In the genomic region with DNA sequence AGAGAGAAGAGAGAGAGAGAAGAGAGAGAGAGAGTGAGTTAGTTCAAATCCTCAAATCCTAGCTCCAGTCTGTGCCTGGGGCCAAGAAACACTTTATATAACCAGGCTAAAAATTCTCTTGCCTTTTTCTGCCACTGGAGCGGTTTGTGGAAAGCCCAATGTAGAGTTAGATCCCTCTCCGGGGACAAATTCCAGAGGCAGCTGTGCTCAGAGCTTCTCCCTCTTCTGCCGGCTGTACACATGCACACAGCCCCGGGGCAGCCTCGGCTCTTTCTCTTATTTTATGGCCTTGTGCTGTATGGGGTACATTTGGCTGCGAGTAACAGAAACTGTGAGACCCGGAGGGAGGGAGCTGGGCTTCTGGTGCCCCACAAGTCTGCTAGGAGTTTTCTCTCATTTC, we compare ENCODE assay signal across 11 mouse cellular contexts. TPM values are rescaled to one million over a fixed set of nuclear protein-coding genes. Genes with fewer than 3 reads are reported as not detected.
DNase-seq lines count a peak whose midpoint lies in the region; TF ChIP-seq lines count a peak whose summit lies in the region.
"Had no signal": no experiment of that assay in that cellular context is flagged by ENCODE, and none has a peak within 500 bp of the region (broad histone marks: within the 10 kb centered on the region; RNA-seq: fewer than 3 reads in every experiment).

No protein-coding gene starts in this region.

- no peak overlapping the region for H3K4me3 ChIP-seq in gastrocnemius, adult 2 months
- no peak overlapping the region for H3K4me3 ChIP-seq in kidney, adult 2 months (ENCODE audit: insufficient read depth, low read depth, low read length)
- H3K4me3 ChIP-seq: forebrain, embryonic 12.5 days; stomach, embryonic 15.5 days had no signal

- DNase-seq in gastrocnemius, adult 2 months, result peak; percentile 53
- DNase-seq in gastrocnemius, adult 8-10 months (ENCODE audit: low spot score in 2 of 2), result no peak
- DNase-seq in right cerebral cortex, adult 18-20 months, result peak; percentile 66
- no peak for DNase-seq in right cerebral cortex, postnatal 4 days
- peak; percentile 55 to 58 for DNase-seq in left cerebral cortex, postnatal 36 days (ENCODE audit: low spot score in 2 of 2)
- DNase-seq in right cerebral cortex, postnatal 36 days (ENCODE audit: low spot score in 2 of 2), result peak; percentile 30 to 69
- no peak for DNase-seq in urinary bladder, postnatal 10 days (ENCODE audit: low spot score)
- DNase-seq in kidney, adult 2 months, result no peak

- TF ChIP-seq CTCF in gastrocnemius, adult 2 months (IDR thresholded peaks at IDR 0.05), result no peak
- no peak for TF ChIP-seq CTCF in kidney, adult 2 months (conservative IDR thresholded peaks at IDR 0.05; ENCODE audit: insufficient read depth, insufficient read length, low read depth, low read length)

- TF ChIP-seq POLR2A in kidney, adult 2 months (IDR thresholded peaks at IDR 0.05; ENCODE audit: low read depth, low read length), result no peak

- no peaks in the 10 kb centered on the region for H3K36me3 ChIP-seq in kidney, adult 2 months (ENCODE audit: control insufficient read depth, insufficient read depth, low read length)
- H3K36me3 ChIP-seq: forebrain, embryonic 12.5 days; stomach, embryonic 15.5 days had no signal

- intact Hi-C loops in gastrocnemius, adult 2 months (cut with DNase I), result no loop called here
- intact Hi-C loops in left cerebral cortex, postnatal 36 days (cut with DNase I), result no loop called here

- no peaks in the 10 kb centered on the region for H3K27me3 ChIP-seq in kidney, adult 2 months (replicated peaks; ENCODE audit: control insufficient read depth, insufficient read depth, low read length)
- H3K27me3 ChIP-seq: forebrain, embryonic 12.5 days; stomach, embryonic 15.5 days had no signal

- H3K27ac ChIP-seq in gastrocnemius, adult 2 months, result peak overlapping the region; percentile 83
- H3K27ac ChIP-seq in kidney, adult 2 months (ENCODE audit: insufficient read depth, low read depth, low read length), result no peak overlapping the region
- H3K27ac ChIP-seq: forebrain, embryonic 12.5 days; liver, embryonic 14.5 days; stomach, embryonic 15.5 days had no signal

- no peaks in the 10 kb centered on the region for H3K4me1 ChIP-seq in kidney, adult 2 months (ENCODE audit: control insufficient read depth, insufficient read depth, low read length)

- WGBS in kidney, adult 2 months, result 48% methylated on average over 7 of the region's 7 CpGs

RNA-seq across cellular contexts. Expression of a gene that starts 31.7 kb away (rescaled TPM):
- 1 to 10 TPM; 5.7 to 6.6 TPM for total RNA-seq in gastrocnemius, adult 2 months (2021)
- 1 to 10 TPM; 4.3 to 7.7 (median 5.3) TPM for total RNA-seq in gastrocnemius, adult 8-10 months (2022)
- 1 to 10 TPM; 3.1 to 3.5 TPM for total RNA-seq in left cerebral cortex, postnatal 36 days (2021)
- 21.8 and 22.0 TPM in 2 replicates for polyA plus RNA-seq in kidney, adult 2 months (2012; rRNA removed)

RNA-seq across cellular contexts. Expression of a gene that starts 32.1 kb away (rescaled TPM):
- total RNA-seq in gastrocnemius, adult 2 months (2021), result 1 to 10 TPM; 2.9 to 4.2 TPM
- total RNA-seq in gastrocnemius, adult 8-10 months (2022), result 1 to 10 TPM; 1.8 to 2.7 (median 2.1) TPM
- 10 to 100 TPM; 37.8 to 42.0 TPM for total RNA-seq in left cerebral cortex, postnatal 36 days (2021)
- 4.6 and 4.7 TPM in 2 replicates for polyA plus RNA-seq in kidney, adult 2 months (2012; rRNA removed)

Comparison
In these comparisons a context has a peak if more than half of its experiments do, and no peak if none do; other contexts are left out.
1. DNase-seq: peak in gastrocnemius, adult 2 months (single experiment), right cerebral cortex, adult 18-20 months (single experiment), left cerebral cortex, postnatal 36 days (2 of 2) and right cerebral cortex, postnatal 36 days (2 of 2); none in gastrocnemius, adult 8-10 months (0 of 2), right cerebral cortex, postnatal 4 days (single experiment), urinary bladder, postnatal 10 days (single experiment) and kidney, adult 2 months (single experiment).
2. RNA of a gene that starts 32.1 kb away (total RNA-seq): 37.8 to 42.0 TPM in left cerebral cortex, postnatal 36 days; 2.9 to 4.2 TPM in gastrocnemius, adult 2 months and 1.8 to 2.7 TPM in gastrocnemius, adult 8-10 months; every median in the first group is over 4 times any median in the second.